Mouse (Mus musculus) intestine, embryonic 14.5 days (tissue): Measurements from ENCODE around the gene Nova2. TPM values are rescaled to one million over a fixed set of nuclear protein-coding genes. Genes with fewer than 3 reads are reported as not detected.

ENCODE experiments used
- ATAC-seq: fragments of 200-750 bp; cut with Nextera tagmentation; replicated peaks from 2 replicates; pipeline ENCODE4 v1.8.0; 2017; ENCODE audit warnings: low read depth, moderate number of reproducible peaks, moderate TSS enrichment, moderate library complexity; ENCODE audit not compliant: low FRiP score, low TSS enrichment
- DNase-seq: peaks from one replicate; pipeline ENCODE4 v3.0.0-alpha.2; 2018; ENCODE audit warnings: low spot score
- H3K27ac ChIP-seq: fragments of 300-500 bp; sonication (generic); 2 replicates; pipeline ENCODE4 v1.5.1; 2014; ENCODE audit warnings: low read depth, mild to moderate bottlenecking, control low read depth
- H3K27me3 ChIP-seq: fragments of 300-500 bp; sonication (generic); replicated peaks from 2 replicates; pipeline ENCODE4 v1.6.1; 2014; ENCODE audit warnings: low read length, control low read depth; ENCODE audit not compliant: control insufficient read depth, insufficient read depth
- H3K36me3 ChIP-seq: fragments of 300-500 bp; sonication (generic); 2 replicates; pipeline ENCODE4 v1.6.1; 2014; ENCODE audit warnings: low read length, control low read depth; ENCODE audit not compliant: control insufficient read depth, insufficient read depth
- H3K4me1 ChIP-seq: fragments of 300-500 bp; sonication (generic); replicated peaks from 2 replicates; pipeline ENCODE4 v1.6.1; 2014; ENCODE audit warnings: low read length, control low read depth, mixed read lengths; ENCODE audit not compliant: control insufficient read depth, insufficient read depth
- H3K4me2 ChIP-seq: fragments of 300-500 bp; sonication (generic); 2 replicates; pipeline ENCODE4 v1.6.1; 2014; ENCODE audit warnings: low read length
- H3K4me3 ChIP-seq: fragments of 300-500 bp; sonication (generic); 2 replicates; pipeline ENCODE4 v1.5.1; 2014; ENCODE audit warnings: low read depth, low read length, control low read depth, mixed read lengths
- H3K9ac ChIP-seq: fragments of 300-500 bp; sonication (generic); 2 replicates; pipeline ENCODE4 v1.6.1; 2014; ENCODE audit warnings: mild to moderate bottlenecking, low read length
- H3K9me3 ChIP-seq: fragments of 300-500 bp; sonication (generic); 2 replicates; pipeline ENCODE4 v1.6.1; 2016; ENCODE audit warnings: low read length, control low read depth; ENCODE audit not compliant: control insufficient read depth
- WGBS: fragments of 180-500 bp; shearing (Covaris S2); extraction: QIAGEN DNeasy Blood & Tissue Kit; methylation state at CpG from one replicate; pipeline ENCODE4 v1.1.7; 2014; 5-methylcytosine and 5-hydroxymethylcytosine counted together
- polyA plus RNA-seq: library from polyadenylated mRNA; unstranded; fragments of >200 nt; fragmentation: Nextera tagmentation; extraction: Ambion mirVana; gene quantifications from 2 replicates; pipeline ENCODE4 v1.2.1, GENCODE M21; 2014

The Nova2 gene
- polyA plus RNA-seq, 1 experiment from 2014 or later = 0.66 TPM

DNA sequence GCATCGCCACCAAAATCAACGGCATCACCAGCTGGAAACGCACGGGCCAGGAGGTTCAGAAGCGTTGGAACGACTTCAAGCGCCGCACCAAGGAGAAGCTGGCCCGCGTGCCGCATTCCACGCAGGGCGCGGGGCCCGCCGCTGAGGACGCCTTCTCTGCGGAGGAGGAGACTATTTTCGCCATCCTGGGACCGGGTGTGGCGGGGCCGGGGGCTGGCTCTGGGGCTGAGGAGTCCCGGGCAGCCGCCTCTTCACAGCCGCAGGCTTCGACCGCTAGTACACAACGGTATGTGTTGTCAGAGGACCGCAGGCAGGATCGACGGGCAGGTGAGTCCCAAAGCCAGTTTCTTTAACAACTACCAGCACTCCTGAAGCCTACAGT lies 66.6 kb downstream of the Nova2 start:
- WGBS = 3% methylated on average over 31 of the region's 31 CpGs
- Histone ChIP-seq H3K4me3 (peak overlapping the region; percentile 51), H3K27me3 (peaks cover 29% of the 10 kb centered on the region), H3K4me1 (peaks cover 9% of the 10 kb centered on the region), H3K36me3 (peaks cover 16% of the 10 kb centered on the region; the same call in 1 of the 2 replicates), H3K4me2 (peak overlapping the region; percentile 81), H3K27ac (no peak overlapping the region), H3K9me3 (no peaks in the 10 kb centered on the region), H3K9ac (peak overlapping the region; percentile 42)
- ATAC-seq (no peak), DNase-seq (no peak)

DNA sequence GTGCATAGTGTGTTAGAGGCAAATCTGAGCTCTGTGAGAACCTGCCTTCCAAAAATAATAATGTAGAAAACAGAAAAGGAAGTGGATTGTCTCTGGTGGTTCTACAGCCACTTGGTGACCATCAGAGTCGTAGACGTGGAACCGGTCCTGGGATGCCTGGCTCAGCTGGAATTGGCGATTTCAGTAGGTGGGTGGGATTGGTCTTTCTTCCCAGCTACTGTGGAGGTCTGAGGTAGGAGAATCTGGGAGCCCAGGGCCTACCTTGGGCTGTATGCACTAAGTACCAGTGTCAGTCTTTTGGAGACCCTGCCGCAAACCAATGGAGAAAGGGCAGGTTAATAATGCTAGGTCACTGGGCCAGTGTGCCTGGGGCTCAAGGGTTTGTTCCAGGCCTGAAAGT lies 67.3 kb downstream of the Nova2 start:
- Histone ChIP-seq H3K36me3 (peaks cover 16% of the 10 kb centered on the region; the same call in 1 of the 2 replicates), H3K27ac (no peak overlapping the region), H3K9ac (no peak overlapping the region), H3K4me1 (peaks cover 9% of the 10 kb centered on the region), H3K4me2 (no peak overlapping the region), H3K9me3 (no peaks in the 10 kb centered on the region), H3K27me3 (peaks cover 25% of the 10 kb centered on the region), H3K4me3 (no peak overlapping the region)
- no peak for ATAC-seq
- WGBS = 86% methylated on average over 5 of the region's 5 CpGs
- DNase-seq = no peak

DNA sequence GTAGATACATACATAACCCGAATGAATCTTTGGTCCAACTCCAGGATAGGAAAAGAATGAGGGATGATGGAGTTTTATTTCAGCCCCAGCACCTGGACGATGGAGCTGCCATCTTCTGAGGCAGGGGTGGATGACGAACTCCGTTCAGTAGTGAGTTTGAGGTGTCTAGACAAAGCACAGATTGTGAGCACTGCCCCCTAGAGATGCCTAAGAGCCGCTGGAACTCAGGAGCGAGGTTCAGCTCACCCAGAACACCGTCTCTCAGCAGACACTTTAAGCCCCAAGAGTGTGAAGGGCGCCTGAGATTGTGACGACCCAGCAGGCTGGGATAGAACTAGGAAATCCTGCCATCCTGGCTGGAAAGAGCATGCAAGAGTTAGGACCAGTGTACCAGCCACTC lies 73.1 kb downstream of the Nova2 start:
- no peak overlapping the region for H3K4me2 ChIP-seq
- no peak overlapping the region for H3K27ac ChIP-seq
- no peak overlapping the region for H3K9ac ChIP-seq
- 48% methylated on average over 9 of the region's 9 CpGs for WGBS
- ATAC-seq = no peak
- H3K4me3 ChIP-seq = no peak overlapping the region
- peaks cover 16% of the 10 kb centered on the region; the same call in 1 of the 2 replicates for H3K36me3 ChIP-seq
- DNase-seq = no peak
- no peaks in the 10 kb centered on the region for H3K9me3 ChIP-seq
- H3K27me3 ChIP-seq = no peaks in the 10 kb centered on the region; the same call in 1 of the 2 replicates
- H3K4me1 ChIP-seq = peaks cover 17% of the 10 kb centered on the region

DNA sequence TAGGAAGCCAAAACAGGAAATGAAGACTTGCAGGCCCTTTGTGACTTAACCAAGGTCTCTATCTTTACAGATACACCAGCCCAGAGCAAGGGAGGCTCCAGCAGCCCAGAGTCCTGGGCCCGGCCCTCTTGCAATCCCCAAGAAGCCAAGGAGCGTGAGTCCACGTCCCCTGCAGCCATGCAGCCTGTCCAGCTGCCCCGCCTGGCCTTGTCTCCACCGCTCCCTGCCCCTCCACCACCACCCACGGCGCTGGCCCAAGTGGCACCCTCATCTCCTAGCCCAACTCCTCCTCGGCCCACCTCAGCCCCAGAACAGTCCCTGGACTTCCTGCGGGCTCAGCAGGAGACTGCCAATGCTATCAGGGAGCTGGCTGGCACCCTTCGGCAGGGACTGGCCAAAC lies 74.7 kb downstream of the Nova2 start:
- H3K4me1 ChIP-seq = peaks cover 26% of the 10 kb centered on the region
- ATAC-seq (no peak), DNase-seq (no peak)
- H3K4me2 ChIP-seq = peak overlapping the region; percentile 63
- H3K27me3 ChIP-seq = no peaks in the 10 kb centered on the region
- peak overlapping the region; percentile 38 for H3K4me3 ChIP-seq
- peaks cover 19% of the 10 kb centered on the region for H3K36me3 ChIP-seq
- peak overlapping the region; percentile 65; the same call in 1 of the 2 replicates for H3K27ac ChIP-seq
- H3K9ac ChIP-seq = peak overlapping the region; percentile 45
- H3K9me3 ChIP-seq = no peaks in the 10 kb centered on the region
- 47% methylated on average over 10 of the region's 10 CpGs for WGBS

DNA sequence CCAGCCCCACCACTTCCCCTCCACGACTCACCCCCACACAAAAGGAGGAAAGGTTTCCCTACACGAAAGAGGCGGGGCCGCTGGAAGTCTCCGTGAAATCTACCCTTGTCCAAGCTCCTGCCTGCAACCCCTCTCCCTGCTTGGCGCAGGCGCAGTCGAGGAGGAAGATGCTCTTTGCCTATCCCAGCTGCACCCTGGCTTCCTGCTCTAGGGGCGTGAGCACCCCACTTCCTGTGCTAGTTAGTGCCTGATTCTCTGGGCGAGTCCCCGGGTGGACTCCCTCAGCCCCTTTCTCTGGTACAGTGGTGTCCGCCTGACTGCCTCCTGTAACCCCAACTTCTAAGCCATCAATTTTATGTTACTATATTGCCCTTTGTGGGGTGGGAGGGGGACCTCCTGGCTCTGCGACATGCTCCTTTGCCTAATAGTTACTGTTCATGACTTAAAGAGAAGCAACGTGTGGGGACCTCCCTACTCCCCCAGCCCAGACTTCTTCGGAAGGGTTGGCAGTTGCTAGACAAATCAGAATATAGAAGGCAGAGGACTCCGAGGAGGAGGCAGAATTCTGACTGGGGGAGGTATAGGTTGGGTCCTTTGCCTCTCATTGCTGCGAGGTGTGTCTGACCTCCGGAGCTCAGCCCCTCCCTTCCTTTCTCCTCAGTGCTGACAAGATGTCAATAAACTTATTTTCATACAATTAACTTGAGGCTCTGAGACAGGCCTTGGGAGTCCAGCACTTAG lies 75.5 kb downstream of the Nova2 start:
- H3K36me3 ChIP-seq = peaks cover 21% of the 10 kb centered on the region
- no peaks in the 10 kb centered on the region for H3K27me3 ChIP-seq
- ATAC-seq (no peak), DNase-seq (peak; percentile 73)
- peak overlapping the region; percentile 38 for H3K4me3 ChIP-seq
- H3K4me2 ChIP-seq = peak overlapping the region; percentile 63
- H3K4me1 ChIP-seq = peaks cover 35% of the 10 kb centered on the region
- peak overlapping the region; percentile 45 for H3K9ac ChIP-seq
- H3K9me3 ChIP-seq = no peaks in the 10 kb centered on the region
- peak overlapping the region; percentile 65; the same call in 1 of the 2 replicates for H3K27ac ChIP-seq
- WGBS = 31% methylated on average over 18 of the region's 18 CpGs

- no peak overlapping the region for H3K4me3 ChIP-seq
- no peak overlapping the region for H3K9ac ChIP-seq
- ATAC-seq = no peak
- H3K36me3 ChIP-seq = peaks cover 20% of the 10 kb centered on the region
- peak overlapping the region; percentile 65 for H3K27ac ChIP-seq
- H3K4me2 ChIP-seq = no peak overlapping the region
- WGBS = 58% methylated on average over 3 of the region's 3 CpGs
- no peaks in the 10 kb centered on the region for H3K27me3 ChIP-seq
- H3K4me1 ChIP-seq = peaks cover 37% of the 10 kb centered on the region
- no peaks in the 10 kb centered on the region for H3K9me3 ChIP-seq
- no peak for DNase-seq
Observed at GRCm38 (mm10) chr7:19001807-19002085, 76.1 kb downstream of the Nova2 start.

DNA sequence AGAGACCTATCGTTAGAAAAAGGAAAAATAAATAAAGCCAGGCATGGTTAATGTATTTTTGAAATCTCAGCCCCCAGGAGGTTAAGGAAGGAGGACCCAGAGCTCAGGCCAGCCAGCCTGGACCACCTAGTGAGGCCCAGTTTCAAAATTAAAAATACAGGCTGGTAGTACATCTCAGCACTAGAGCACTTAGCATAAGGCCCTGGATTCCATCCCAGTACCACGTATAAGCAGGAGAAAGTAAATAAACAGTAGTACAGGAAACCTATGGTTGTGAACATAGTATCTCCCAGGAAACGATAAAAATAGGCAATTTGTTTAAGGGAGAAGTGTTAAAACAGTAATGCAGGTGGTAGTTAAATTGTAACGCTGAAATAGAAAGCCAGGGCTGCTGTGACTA lies 76.4 kb downstream of the Nova2 start:
- H3K27ac ChIP-seq = peak overlapping the region; percentile 65
- H3K4me3 ChIP-seq = peak overlapping the region; percentile 37
- no peaks in the 10 kb centered on the region for H3K27me3 ChIP-seq
- H3K9me3 ChIP-seq = no peaks in the 10 kb centered on the region
- 19% methylated on average over 4 of the region's 4 CpGs for WGBS
- H3K36me3 ChIP-seq = peaks cover 23% of the 10 kb centered on the region
- no peak for ATAC-seq
- DNase-seq = no peak
- peaks cover 37% of the 10 kb centered on the region for H3K4me1 ChIP-seq
- H3K4me2 ChIP-seq = peak overlapping the region; percentile 68
- peak overlapping the region; percentile 54; the same call in 1 of the 2 replicates for H3K9ac ChIP-seq

DNA sequence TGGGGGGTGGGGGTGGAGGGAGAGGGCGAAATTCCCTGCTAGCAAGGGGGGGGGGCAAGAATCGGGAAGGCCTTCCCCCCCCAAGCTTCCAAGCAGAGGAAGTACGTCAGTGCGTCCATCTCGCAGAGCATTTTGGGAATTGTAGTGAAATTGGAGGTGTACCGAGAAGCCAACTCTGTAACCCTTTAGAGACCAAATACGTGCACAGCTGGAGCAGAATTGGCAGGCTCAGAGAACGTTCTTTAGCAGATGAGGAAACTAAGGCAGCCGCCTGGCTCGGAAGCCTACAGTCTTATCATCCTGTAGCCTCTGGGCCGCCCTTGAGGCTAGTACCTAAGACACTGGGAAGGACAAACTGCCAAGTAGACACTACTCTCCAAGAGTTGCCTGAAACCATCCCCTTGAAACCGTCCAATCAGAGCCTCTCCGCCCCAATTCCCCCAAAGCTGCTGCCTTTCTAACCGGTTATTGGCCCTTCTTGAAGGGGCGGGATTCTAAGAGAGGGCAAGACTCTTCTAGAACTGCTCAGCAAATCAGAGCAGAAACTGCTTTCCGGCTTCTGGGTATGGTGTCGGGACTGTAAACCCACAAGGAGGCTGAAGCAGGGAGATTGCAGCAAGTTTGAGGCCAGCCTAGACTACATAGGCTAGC lies 77.3 kb downstream of the Nova2 start:
- whole genome bisulfite sequencing = 2% methylated on average over 17 of the region's 17 CpGs
- Histone ChIP-seq H3K4me1 (peaks cover 37% of the 10 kb centered on the region), H3K27ac (peak overlapping the region; percentile 65), H3K4me3 (peak overlapping the region; percentile 37), H3K4me2 (peak overlapping the region; percentile 68), H3K9ac (peak overlapping the region; percentile 54), H3K9me3 (no peaks in the 10 kb centered on the region), H3K36me3 (peaks cover 27% of the 10 kb centered on the region), H3K27me3 (no peaks in the 10 kb centered on the region)
- DNase-seq = peak; percentile 88
- peak; percentile 16 for ATAC-seq
